Mouse (Mus musculus): Measurements from ENCODE around the gene Chrne. TPM values are rescaled to one million over a fixed set of nuclear protein-coding genes. Genes with fewer than 3 reads are reported as not detected.

Chrne gene
- total and polyA plus RNA-seq, 3 experiments = not detected

- DNase-seq (ENCODE audit: low spot score) (no peak), ATAC-seq (ENCODE audit: extremely low read depth, insufficient number of reproducible peaks, low FRiP score, poor library complexity, severe bottlenecking) (no peak)
- Histone ChIP-seq H3K4me1 (ENCODE audit: insufficient read depth, low read depth, low read length) (peaks cover 55% of the 10 kb centered on the region), H3K36me3 (replicated peaks) (peaks cover 60% of the 10 kb centered on the region), H3K4me3 (ENCODE audit: low read depth, low read length) (peak overlapping the region; percentile 100; the same call in 1 of the 2 replicates), H3K27me3 (ENCODE audit: insufficient read depth, low read length) (no peaks in the 10 kb centered on the region), H3K9me3 (replicated peaks) (no peaks in the 10 kb centered on the region)
- TF ChIP-seq POLR2AphosphoS5 (IDR thresholded peaks at IDR 0.05; ENCODE audit: insufficient replicate concordance, low read depth, low read length) (no peak), TAL1 (conservative IDR thresholded peaks at IDR 0.05; ENCODE audit: low read depth, low read length) (no peak), CTCF (IDR thresholded peaks at IDR 0.05; ENCODE audit: low read depth, low read length) (no peak)
Observed at GRCm38 (mm10) chr11:70656456-70656927, 37.5 kb upstream of the Chrne start.

- peak; percentile 65 for DNase-seq (ENCODE audit: low spot score)
- Histone ChIP-seq H3K4me1 (ENCODE audit: insufficient read depth, low read depth, low read length) (peaks cover 62% of the 10 kb centered on the region), H3K27me3 (ENCODE audit: insufficient read depth, low read length) (no peaks in the 10 kb centered on the region), H3K36me3 (replicated peaks) (peaks cover 60% of the 10 kb centered on the region), H3K9me3 (replicated peaks) (no peaks in the 10 kb centered on the region), H3K4me3 (ENCODE audit: low read depth, low read length) (peak overlapping the region; percentile 100)
- TF ChIP-seq TAL1 (conservative IDR thresholded peaks at IDR 0.05; ENCODE audit: low read depth, low read length) (no peak), GATA2 (IDR thresholded peaks at IDR 0.05; ENCODE audit: borderline replicate concordance, low read depth, low read length) (no peak), POLR2AphosphoS5 (IDR thresholded peaks at IDR 0.05; ENCODE audit: insufficient replicate concordance, low read depth, low read length) (no peak), GATA1 (IDR thresholded peaks at IDR 0.05; ENCODE audit: borderline replicate concordance, low read length) (no peak), CTCF (IDR thresholded peaks at IDR 0.05; ENCODE audit: low read depth, low read length) (no peak)
- peak; percentile 47 for ATAC-seq (ENCODE audit: extremely low read depth, insufficient number of reproducible peaks, low FRiP score, poor library complexity, severe bottlenecking)
Observed at GRCm38 (mm10) chr11:70655571-70656455, 36.8 kb upstream of the Chrne start.

- ATAC-seq (ENCODE audit: extremely low read depth, insufficient number of reproducible peaks, low FRiP score, poor library complexity, severe bottlenecking) = no peak
- peaks cover 69% of the 10 kb centered on the region for H3K4me1 ChIP-seq (ENCODE audit: insufficient read depth, low read depth, low read length)
- TF ChIP-seq GATA1 (IDR thresholded peaks at IDR 0.05; ENCODE audit: borderline replicate concordance, low read length) (no peak), GATA2 (IDR thresholded peaks at IDR 0.05; ENCODE audit: borderline replicate concordance, low read depth, low read length) (no peak), TAL1 (conservative IDR thresholded peaks at IDR 0.05; ENCODE audit: low read depth, low read length) (no peak), CTCF (IDR thresholded peaks at IDR 0.05; ENCODE audit: low read depth, low read length) (no peak), POLR2AphosphoS5 (IDR thresholded peaks at IDR 0.05; ENCODE audit: insufficient replicate concordance, low read depth, low read length) (no peak)
Observed at GRCm38 (mm10) chr11:70654923-70655570, 36.0 kb upstream of the Chrne start.

GRCm38 (mm10) chr11:70654198-70654922 lies 35.3 kb upstream of the Chrne start, which contains the start of gene Pfn1:
Gene Pfn1 (minus strand): TSS chr11:70654644.
- H3K4me3 ChIP-seq (ENCODE audit: low read depth, low read length) = peak within 1 kb of the TSS; percentile 100
- 0 out of 2 replicates have a peak, but pooled peaks have one; percentile 2 for ATAC-seq (ENCODE audit: extremely low read depth, insufficient number of reproducible peaks, low FRiP score, poor library complexity, severe bottlenecking)
- TF ChIP-seq GATA2 (IDR thresholded peaks at IDR 0.05; ENCODE audit: borderline replicate concordance, low read depth, low read length) (no peak), TAL1 (conservative IDR thresholded peaks at IDR 0.05; ENCODE audit: low read depth, low read length) (no peak), GATA1 (IDR thresholded peaks at IDR 0.05; ENCODE audit: borderline replicate concordance, low read length) (no peak), CTCF (IDR thresholded peaks at IDR 0.05; ENCODE audit: low read depth, low read length) (no peak), POLR2AphosphoS5 (IDR thresholded peaks at IDR 0.05; ENCODE audit: insufficient replicate concordance, low read depth, low read length) (no peak)
- no peaks in the 10 kb centered on the region for H3K27me3 ChIP-seq (ENCODE audit: insufficient read depth, low read length)
- H3K36me3 ChIP-seq (replicated peaks) = peaks cover 63% of the 10 kb centered on the region
- H3K4me1 ChIP-seq (ENCODE audit: insufficient read depth, low read depth, low read length) = peaks cover 75% of the 10 kb centered on the region
- DNase-seq (ENCODE audit: low spot score) = peak; percentile 73
- H3K9me3 ChIP-seq (replicated peaks) = no peaks in the 10 kb centered on the region

More at GRCm38 (mm10) chr11:70654923-70655570, 36.0 kb upstream of the Chrne start:
- Histone ChIP-seq H3K9me3 (replicated peaks) (no peaks in the 10 kb centered on the region), H3K36me3 (replicated peaks) (peaks cover 62% of the 10 kb centered on the region), H3K4me3 (ENCODE audit: low read depth, low read length) (peak overlapping the region; percentile 100), H3K27me3 (ENCODE audit: insufficient read depth, low read length) (no peaks in the 10 kb centered on the region)
- DNase-seq (ENCODE audit: low spot score) = peak; percentile 83

GRCm38 (mm10) chr11:70653345-70654197 lies 34.6 kb upstream of the Chrne start:
- Histone ChIP-seq H3K4me3 (ENCODE audit: low read depth, low read length) (peak overlapping the region; percentile 100), H3K4me1 (ENCODE audit: insufficient read depth, low read depth, low read length) (peaks cover 79% of the 10 kb centered on the region), H3K9me3 (replicated peaks) (no peaks in the 10 kb centered on the region), H3K36me3 (replicated peaks) (peaks cover 63% of the 10 kb centered on the region), H3K27me3 (ENCODE audit: insufficient read depth, low read length) (no peaks in the 10 kb centered on the region)
- TF ChIP-seq POLR2AphosphoS5 (IDR thresholded peaks at IDR 0.05; ENCODE audit: insufficient replicate concordance, low read depth, low read length) (no peak), GATA1 (IDR thresholded peaks at IDR 0.05; ENCODE audit: borderline replicate concordance, low read length) (no peak), TAL1 (conservative IDR thresholded peaks at IDR 0.05; ENCODE audit: low read depth, low read length) (no peak), GATA2 (IDR thresholded peaks at IDR 0.05; ENCODE audit: borderline replicate concordance, low read depth, low read length) (no peak), CTCF (IDR thresholded peaks at IDR 0.05; ENCODE audit: low read depth, low read length) (no peak)
- DNase-seq (ENCODE audit: low spot score) (peak; percentile 66), ATAC-seq (ENCODE audit: extremely low read depth, insufficient number of reproducible peaks, low FRiP score, poor library complexity, severe bottlenecking) (no peak)

Data from G1E (cell line).